In the genomic region with DNA sequence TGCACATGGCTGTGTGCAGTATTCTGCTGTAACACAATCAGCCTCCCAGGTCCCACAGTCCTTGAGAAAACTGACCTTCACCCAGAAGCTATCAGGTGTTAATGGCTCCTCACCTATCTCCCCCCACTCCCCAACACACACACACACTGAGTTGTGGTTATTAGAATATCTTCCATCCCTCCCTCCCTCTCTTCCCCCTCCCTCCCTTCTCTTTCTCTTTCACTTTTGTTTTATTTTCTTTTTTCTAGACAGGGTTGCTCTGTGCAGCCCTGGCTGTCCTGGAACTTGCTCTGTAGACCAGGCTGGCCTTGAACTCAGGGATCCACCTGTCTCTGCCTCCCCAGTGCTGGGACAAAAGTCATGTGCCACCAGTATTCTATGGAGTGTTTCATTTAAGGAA, we compare ENCODE assay signal across 30 mouse cellular contexts.
DNase-seq lines count a peak whose midpoint lies in the region; ATAC-seq and TF ChIP-seq lines count a peak whose summit lies in the region.
"Had no signal": no experiment of that assay in that cellular context is flagged by ENCODE, and none has a peak within 500 bp of the region (broad histone marks: within the 10 kb centered on the region; RNA-seq: fewer than 3 reads in every experiment).

No protein-coding gene starts in this region.

- peaks cover 19% of the 10 kb centered on the region for H3K36me3 ChIP-seq in lung, embryonic 15.5 days
- peaks cover 11% of the 10 kb centered on the region for H3K36me3 ChIP-seq in myocyte (ENCODE audit: control insufficient read depth, insufficient read depth)
- H3K36me3 ChIP-seq: G1E had no signal

- H3K4me2 ChIP-seq in lung, embryonic 15.5 days: no peak overlapping the region
- peak overlapping the region; percentile 24 for H3K4me2 ChIP-seq in myocyte (ENCODE audit: low read depth)
- H3K4me2 ChIP-seq: embryonic facial prominence, embryonic 13.5 days; forebrain, embryonic 13.5 days; heart, embryonic 13.5 days; hindbrain, embryonic 15.5 days had no signal

- H3K9me3 ChIP-seq in lung, embryonic 15.5 days: no peaks in the 10 kb centered on the region
- H3K9me3 ChIP-seq: embryonic facial prominence, embryonic 10.5 days; embryonic facial prominence, embryonic 13.5 days; forebrain, embryonic 13.5 days; G1E; heart, embryonic 10.5 days; heart, embryonic 13.5 days; hindbrain, embryonic 15.5 days had no signal

- no peak overlapping the region for H3ac ChIP-seq in myocyte (ENCODE audit: control insufficient read depth, insufficient read length)

- H3K79me2 ChIP-seq in myocyte (ENCODE audit: control insufficient read depth, insufficient read depth): no peaks in the 10 kb centered on the region

- H3K27ac ChIP-seq in lung, embryonic 15.5 days: peak overlapping the region; percentile 24; the same call in 1 of the 2 replicates
- H3K27ac ChIP-seq: embryonic facial prominence, embryonic 13.5 days; forebrain, embryonic 13.5 days; gastrocnemius, adult 2 months; heart, embryonic 13.5 days; hindbrain, embryonic 15.5 days had no signal

- no peak for ATAC-seq in lung, embryonic 15.5 days (ENCODE audit: borderline replicate concordance, extremely low read depth, low FRiP score, low TSS enrichment)
- ATAC-seq in activated CD4-positive, CD25-positive, alpha-beta regulatory T cell, adult 4 months: peak; percentile 41
- ATAC-seq: forebrain, embryonic 13.5 days; forebrain, postnatal 0 days; intestine, embryonic 16.5 days; Patski had no signal

- no peaks in the 10 kb centered on the region for H3K27me3 ChIP-seq in lung, embryonic 15.5 days
- H3K27me3 ChIP-seq in myocyte (ENCODE audit: control insufficient read depth, insufficient read depth, insufficient read length): no peaks in the 10 kb centered on the region
- H3K27me3 ChIP-seq: embryonic facial prominence, embryonic 13.5 days; forebrain, embryonic 13.5 days; heart, embryonic 13.5 days; hindbrain, embryonic 15.5 days; Patski had no signal

- no peak overlapping the region for H3K4me3 ChIP-seq in lung, embryonic 15.5 days
- H3K4me3 ChIP-seq in lung, adult 2 months (replicated peaks; ENCODE audit: extremely low read depth, low read depth, low read length): no peak overlapping the region
- H3K4me3 ChIP-seq in myocyte: no peak overlapping the region
- H3K4me3 ChIP-seq: embryonic facial prominence, embryonic 10.5 days; embryonic facial prominence, embryonic 13.5 days; erythroblast, embryonic 14.5 days; forebrain, embryonic 13.5 days; gastrocnemius, adult 2 months; heart, embryonic 10.5 days; heart, embryonic 13.5 days; hindbrain, embryonic 15.5 days had no signal

- DNase-seq in heart, adult 11 months: peak; percentile 51
- no peak for DNase-seq in heart, adult 9 months (ENCODE audit: low spot score in 2 of 2)
- no peak for DNase-seq in lung, adult 2 months
- no peak for DNase-seq in kidney, postnatal 4 days
- no peak for DNase-seq in right cerebral cortex, adult 2 months (ENCODE audit: low spot score in 2 of 2)
- DNase-seq: adrenal gland, postnatal 14 days; cerebellum, adult 11 months; cerebellum, adult 2 months; cerebellum, adult 9-11 months; cerebellum, postnatal 25 days; embryo, embryonic 11 days; forebrain, postnatal 0 days; gastrocnemius, adult 2 months; gastrocnemius, postnatal 14 days; heart, adult 18-20 months; heart, postnatal 14 days; heart, postnatal 4 days had no signal

- H3K9ac ChIP-seq in lung, embryonic 15.5 days: no peak overlapping the region
- H3K9ac ChIP-seq: embryonic facial prominence, embryonic 13.5 days; forebrain, embryonic 13.5 days; forebrain, postnatal 0 days; heart, embryonic 13.5 days; hindbrain, embryonic 15.5 days had no signal

- H3K4me1 ChIP-seq in lung, embryonic 15.5 days: peaks cover 49% of the 10 kb centered on the region
- H3K4me1 ChIP-seq in lung, adult 2 months (ENCODE audit: control insufficient read depth, insufficient read depth, low read length): peaks cover 6% of the 10 kb centered on the region; the same call in 1 of the 2 replicates
- H3K4me1 ChIP-seq: hindbrain, embryonic 15.5 days had no signal

- TF ChIP-seq CTCF in lung, adult 2 months (IDR thresholded peaks at IDR 0.05; ENCODE audit: insufficient read depth, low read length): no peak

- no peak for TF ChIP-seq POLR2A in lung, adult 2 months (IDR thresholded peaks at IDR 0.05; ENCODE audit: borderline replicate concordance, extremely low read depth, low read depth, low read length)
- no peak for TF ChIP-seq POLR2A in myocyte (IDR thresholded peaks at IDR 0.05; ENCODE audit: insufficient read length, low read depth)

TF ChIP-seq in myocyte, 11 proteins besides CTCF, POLR2A, EP300 and RAD21:
- TF ChIP-seq CEBPB (IDR thresholded peaks at IDR 0.05; ENCODE audit: insufficient read depth, poor library complexity, severe bottlenecking): no peak
- no peak for TF ChIP-seq TCF3 (IDR thresholded peaks at IDR 0.05; ENCODE audit: insufficient read length, low read depth)
- TF ChIP-seq POLR2AphosphoS2 (IDR thresholded peaks at IDR 0.05; ENCODE audit: insufficient read length, low read depth): no peak
- TF ChIP-seq TCF12 (IDR thresholded peaks at IDR 0.05; ENCODE audit: insufficient read depth, poor library complexity, severe bottlenecking): no peak
- no peak for TF ChIP-seq SRF (IDR thresholded peaks at IDR 0.05; ENCODE audit: control insufficient read depth, insufficient read length, low read depth)
- TF ChIP-seq USF1 (IDR thresholded peaks at IDR 0.05; ENCODE audit: low read depth): no peak
- TF ChIP-seq MAX (IDR thresholded peaks at IDR 0.05; ENCODE audit: low read depth): no peak
- no peak for TF ChIP-seq REST (IDR thresholded peaks at IDR 0.05; ENCODE audit: insufficient read depth, insufficient read length)
TF ChIP-seq in myocyte: peak in this region for 0.
